Mouse (Mus musculus): ENCODE results near the gene Zmpste24.

GRCm38 (mm10) chr4:121014594-121015267 lies 83.3 kb downstream of the Zmpste24 start:
- TF ChIP-seq GATA1 (IDR thresholded peaks at IDR 0.05; ENCODE audit: borderline replicate concordance, low read length) (no peak), FLI1 (IDR thresholded peaks at IDR 0.05; ENCODE audit: low read length) (no peak)
